Mouse (Mus musculus) heart, postnatal 0 days (tissue): ENCODE results near the gene Mrgprh. TPM values are rescaled to one million over a fixed set of nuclear protein-coding genes. Genes with fewer than 3 reads are reported as not detected.

Experiments used
- ATAC-seq: fragments of 200-750 bp; cut with Nextera tagmentation; 2 replicates; pipeline ENCODE4 v1.8.0; 2017; ENCODE audit warnings: low read depth, moderate number of reproducible peaks, moderate library complexity; ENCODE audit not compliant: insufficient read depth
- DNase-seq: peaks from one replicate; pipeline ENCODE4 v3.0.0-alpha.2; 2016; ENCODE audit warnings: low spot score
- H3K27ac ChIP-seq: fragments of 300-500 bp; sonication (generic); 2 replicates; pipeline ENCODE4 v1.5.1; 2014; ENCODE audit warnings: low read depth, mild to moderate bottlenecking
- H3K27me3 ChIP-seq: fragments of 300-500 bp; sonication (generic); 2 replicates; pipeline ENCODE4 v1.6.1; 2014; ENCODE audit warnings: low read length, mixed read lengths; ENCODE audit not compliant: control insufficient read depth, insufficient read depth
- H3K36me3 ChIP-seq: fragments of 300-500 bp; sonication (generic); replicated peaks from 2 replicates; pipeline ENCODE4 v1.6.1; 2014; ENCODE audit warnings: low read length, mixed read lengths; ENCODE audit not compliant: control insufficient read depth, insufficient read depth
- H3K4me1 ChIP-seq: fragments of 300-500 bp; sonication (generic); 2 replicates; pipeline ENCODE4 v1.6.1; 2014; ENCODE audit warnings: antibody characterized with exemption; ENCODE audit not compliant: control insufficient read depth, insufficient read depth
- H3K4me2 ChIP-seq: fragments of 300-500 bp; sonication (generic); 2 replicates; pipeline ENCODE4 v1.6.1; 2014; ENCODE audit warnings: low read depth, mild to moderate bottlenecking, low read length, moderate library complexity
- H3K4me3 ChIP-seq: fragments of 300-500 bp; sonication (generic); 2 replicates; pipeline ENCODE4 v1.5.1; 2014; ENCODE audit warnings: low read depth, low read length
- H3K9ac ChIP-seq: fragments of 300-500 bp; sonication (generic); replicated peaks from 2 replicates; pipeline ENCODE4 v1.6.1; 2014; ENCODE audit warnings: low read depth, low read length, mixed read lengths
- H3K9me3 ChIP-seq: fragments of 300-500 bp; sonication (generic); replicated peaks from 2 replicates; pipeline ENCODE4 v1.6.1; 2016; ENCODE audit warnings: low read length; ENCODE audit not compliant: control insufficient read depth
- CTCF ChIP-seq: IDR thresholded peaks from 2 replicates; pipeline ENCODE4 v1.5.1; 2016; ENCODE audit warnings: antibody characterized with exemption, control low read depth, low read depth
- EP300 ChIP-seq: IDR thresholded peaks from 2 replicates; pipeline ENCODE4 v1.6.1; 2016; ENCODE audit warnings: antibody characterized with exemption, low read depth
- WGBS: fragments of 180-500 bp; shearing (Covaris S2); extraction: QIAGEN DNeasy Blood & Tissue Kit; methylation state at CpG from one replicate; pipeline ENCODE4 v1.1.7; 2014; 5-methylcytosine and 5-hydroxymethylcytosine counted together
- polyA plus RNA-seq: library from polyadenylated mRNA; unstranded; fragments of >200 nt; fragmentation: Nextera tagmentation; extraction: Ambion mirVana; gene quantifications from 2 replicates; pipeline ENCODE4 v1.2.1, GENCODE M21; 2015
- total RNA-seq: library from RNA; depleted of rRNA; stranded (reverse); fragments of >200 nt; gene quantifications from 2 replicates; pipeline ENCODE4 v1.2.3, GENCODE M21; 2014; ENCODE audit warnings: low replicate concordance

Mrgprh gene
- total and polyA plus RNA-seq, 2 experiments from 2014 or later: 0.25 TPM; not detected in 1

DNA sequence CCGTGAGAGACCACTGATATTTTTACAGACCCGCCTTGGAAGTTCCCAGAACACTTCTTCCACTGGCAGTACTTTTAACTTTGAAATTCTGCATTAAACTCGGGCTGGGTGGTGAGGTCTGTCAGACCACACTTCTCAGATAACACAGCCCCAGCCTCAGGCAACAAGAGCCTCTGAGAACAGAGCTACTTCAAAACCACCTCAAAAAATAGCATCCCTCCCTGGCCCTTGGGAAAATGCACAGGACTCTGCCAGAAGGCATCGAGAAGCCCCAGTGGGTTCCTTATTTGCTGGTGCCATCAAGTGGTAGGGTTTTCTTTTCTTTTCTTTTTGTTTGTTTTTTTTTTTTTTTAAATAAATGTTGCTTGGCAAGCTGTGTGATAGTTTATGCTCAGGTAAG is 7.2 kb upstream of the Mrgprh start:
- H3K4me1 ChIP-seq: peaks cover 4% of the 10 kb centered on the region
- no peak overlapping the region for H3K4me3 ChIP-seq
- H3K27me3 ChIP-seq: 0 out of 2 replicates have a peak, but pooled peaks cover 9% of the 10 kb centered on the region
- no peak overlapping the region for H3K27ac ChIP-seq
- TF ChIP-seq CTCF: no peak
- WGBS: 10% methylated on average over 4 of the region's 4 CpGs
- no peak for ATAC-seq
- H3K4me2 ChIP-seq: no peak overlapping the region
- DNase-seq: peak; percentile 27
- no peaks in the 10 kb centered on the region for H3K9me3 ChIP-seq
- no peak overlapping the region for H3K9ac ChIP-seq
- H3K36me3 ChIP-seq: no peaks in the 10 kb centered on the region

DNA sequence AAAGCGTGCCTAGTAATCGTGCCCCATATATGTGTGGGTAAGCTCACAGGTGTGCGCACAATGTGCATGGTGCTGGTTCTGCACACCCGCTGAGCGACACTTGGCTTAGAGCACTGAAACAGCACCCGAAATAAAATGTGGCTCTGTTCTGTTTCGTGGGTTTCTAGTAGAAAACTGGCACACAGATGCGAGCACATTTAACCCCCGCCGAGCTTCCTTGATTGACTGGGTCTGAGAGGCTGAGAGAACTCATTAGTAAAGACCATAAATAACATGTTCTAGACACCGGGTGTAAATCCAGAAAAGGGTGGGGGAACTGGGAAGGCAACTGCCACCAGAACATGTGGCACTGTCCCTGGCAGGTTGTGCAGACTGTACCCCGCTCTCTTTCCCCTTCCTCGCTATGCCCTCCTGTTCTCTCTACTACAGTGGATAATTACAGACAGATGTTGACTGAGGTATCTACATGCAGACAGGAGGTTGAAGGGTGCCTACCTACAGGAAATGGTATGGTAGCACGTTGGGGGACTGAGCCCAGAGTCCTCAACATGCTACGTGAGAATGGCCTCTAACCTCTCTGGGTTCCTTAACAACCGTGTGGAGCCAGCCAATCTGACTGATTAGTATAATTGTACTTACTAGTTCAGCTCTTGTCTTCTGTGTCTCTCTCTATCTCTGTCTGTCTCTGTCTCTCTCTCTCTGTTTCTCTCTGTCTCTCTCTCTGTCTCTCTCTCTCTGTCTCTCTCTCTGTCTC is 3.4 kb upstream of the Mrgprh start:
- Histone ChIP-seq H3K9me3 (no peaks in the 10 kb centered on the region), H3K4me1 (no peaks in the 10 kb centered on the region), H3K9ac (no peak overlapping the region), H3K27ac (no peak overlapping the region), H3K27me3 (0 out of 2 replicates have a peak, but pooled peaks cover 9% of the 10 kb centered on the region), H3K4me3 (no peak overlapping the region), H3K36me3 (no peaks in the 10 kb centered on the region), H3K4me2 (no peak overlapping the region)
- 74% methylated on average over 16 of the region's 16 CpGs for WGBS
- ATAC-seq (no peak), DNase-seq (no peak)
- TF ChIP-seq CTCF: no peak
- TF ChIP-seq EP300: no peak

DNA sequence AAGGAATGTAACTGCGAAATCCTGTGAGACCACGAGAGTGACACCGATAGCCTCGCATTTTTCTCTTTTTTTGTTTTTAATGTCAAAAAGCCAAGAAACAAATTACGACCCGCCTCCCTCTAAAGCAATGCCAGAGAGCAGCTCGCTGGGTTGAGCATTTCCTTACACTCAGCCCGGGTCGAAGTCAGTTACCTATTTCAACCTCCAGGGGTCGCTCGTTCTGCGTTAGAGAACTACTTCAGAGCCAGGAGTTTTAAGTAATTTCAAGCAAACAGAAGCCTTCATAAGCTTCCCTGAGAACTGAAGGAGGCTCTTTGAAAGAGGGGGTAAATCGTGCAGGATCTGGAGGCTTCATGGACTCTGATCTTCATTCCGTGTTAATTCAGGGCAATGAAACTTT is 4.3 kb downstream of the Mrgprh start:
- peak overlapping the region; percentile 32 for H3K4me3 ChIP-seq
- ATAC-seq: peak; percentile 80
- peak; percentile 86 for DNase-seq
- H3K9ac ChIP-seq: no peak overlapping the region
- TF ChIP-seq EP300 (no peak), CTCF (peak; percentile 84)
- peak overlapping the region; percentile 57 for H3K4me2 ChIP-seq
- H3K36me3 ChIP-seq: no peaks in the 10 kb centered on the region
- no peaks in the 10 kb centered on the region for H3K27me3 ChIP-seq
- 5% methylated on average over 14 of the region's 14 CpGs for WGBS
- H3K9me3 ChIP-seq: no peaks in the 10 kb centered on the region
- H3K4me1 ChIP-seq: 0 out of 2 replicates have a peak, but pooled peaks cover 3% of the 10 kb centered on the region
- no peak overlapping the region for H3K27ac ChIP-seq

DNA sequence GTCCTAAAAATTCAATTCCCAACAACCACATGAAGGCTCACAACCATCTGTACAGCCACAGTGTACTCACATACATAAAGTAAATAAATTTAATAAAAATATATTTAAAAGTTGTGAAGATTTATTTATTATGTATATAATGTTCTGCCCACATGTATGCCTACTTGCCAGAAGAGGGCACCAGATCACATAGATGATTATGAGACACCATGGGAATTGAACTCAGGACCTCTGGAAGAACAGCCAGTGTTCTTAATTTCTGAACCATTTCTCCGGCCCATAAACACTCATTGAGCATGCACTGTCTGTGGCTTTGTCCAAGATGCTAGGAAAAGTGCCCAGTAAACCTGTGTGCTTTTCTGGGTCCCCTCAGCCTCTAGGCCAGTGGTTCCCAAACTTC is 5.4 kb downstream of the Mrgprh start:
- ATAC-seq (no peak), DNase-seq (no peak)
- H3K4me2 ChIP-seq: no peak overlapping the region
- 91% methylated on average over 1 of the region's 1 CpGs for WGBS
- H3K9ac ChIP-seq: no peak overlapping the region
- H3K27ac ChIP-seq: no peak overlapping the region
- no peak overlapping the region for H3K4me3 ChIP-seq
- H3K4me1 ChIP-seq: 0 out of 2 replicates have a peak, but pooled peaks cover 3% of the 10 kb centered on the region
- no peak for TF ChIP-seq CTCF
- TF ChIP-seq EP300: no peak
- no peaks in the 10 kb centered on the region for H3K27me3 ChIP-seq
- no peaks in the 10 kb centered on the region for H3K9me3 ChIP-seq
- no peaks in the 10 kb centered on the region for H3K36me3 ChIP-seq

DNA sequence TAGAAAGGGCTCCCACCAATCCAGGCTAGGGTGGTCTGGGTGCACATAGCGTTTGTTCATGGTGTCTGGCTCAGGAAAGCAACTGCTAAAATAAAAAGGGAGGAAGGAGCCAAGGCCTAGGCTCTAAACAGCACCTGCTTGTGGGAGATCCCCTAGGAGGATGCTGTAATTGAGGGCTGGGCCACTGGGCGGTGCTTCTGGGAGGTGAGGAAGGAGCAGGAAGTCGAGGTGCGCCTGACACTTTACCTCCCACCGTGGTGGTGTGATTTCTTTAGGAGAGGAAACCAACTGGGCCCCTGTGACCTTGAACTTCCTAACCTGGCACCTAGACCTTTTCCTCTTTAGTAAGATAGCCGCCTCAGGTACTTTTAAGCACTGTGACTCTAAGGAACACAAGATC is 10.8 kb downstream of the Mrgprh start:
- 47% methylated on average over 6 of the region's 6 CpGs for WGBS
- DNase-seq (no peak), ATAC-seq (peak; percentile 51; the same call in 1 of the 2 replicates)
- H3K4me1 ChIP-seq: 0 out of 2 replicates have a peak, but pooled peaks cover 4% of the 10 kb centered on the region
- H3K4me2 ChIP-seq: no peak overlapping the region
- no peaks in the 10 kb centered on the region; the same call in 1 of the 2 replicates for H3K36me3 ChIP-seq
- no peaks in the 10 kb centered on the region for H3K27me3 ChIP-seq
- H3K4me3 ChIP-seq: no peak overlapping the region
- no peak overlapping the region for H3K9ac ChIP-seq
- TF ChIP-seq CTCF: no peak
- no peak for TF ChIP-seq EP300
- peak overlapping the region; percentile 22; the same call in 1 of the 2 replicates for H3K27ac ChIP-seq
- no peaks in the 10 kb centered on the region for H3K9me3 ChIP-seq
